Mouse (Mus musculus): ENCODE measurements around the gene Snx4. TPM values are rescaled to one million over a fixed set of nuclear protein-coding genes. Genes with fewer than 3 reads are reported as not detected.

Snx4 gene
- polyA plus RNA-seq, 1 experiment, result 55.6 TPM

DNA sequence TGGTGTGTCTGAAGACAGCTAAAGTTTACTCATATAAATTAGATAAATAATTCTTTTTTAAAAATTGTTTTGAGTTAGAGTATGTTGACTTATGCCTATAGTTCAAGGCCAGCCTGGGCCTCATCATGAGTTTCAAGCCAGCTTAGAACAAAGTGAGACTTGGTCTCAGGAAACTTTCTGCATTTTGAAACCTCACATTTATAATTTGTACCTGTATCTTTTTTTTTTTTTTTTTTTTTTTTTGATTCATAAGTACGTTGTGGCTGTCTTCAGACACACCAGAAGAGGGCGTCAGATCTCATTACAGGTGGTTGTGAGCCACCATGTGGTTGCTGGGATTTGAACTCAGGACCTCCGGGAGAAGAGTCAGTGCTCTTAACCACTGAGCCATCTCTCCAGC is 8.6 kb downstream of the Snx4 start:
- no peak for TF ChIP-seq GATA1 (IDR thresholded peaks at IDR 0.05; ENCODE audit: low read length)

DNA sequence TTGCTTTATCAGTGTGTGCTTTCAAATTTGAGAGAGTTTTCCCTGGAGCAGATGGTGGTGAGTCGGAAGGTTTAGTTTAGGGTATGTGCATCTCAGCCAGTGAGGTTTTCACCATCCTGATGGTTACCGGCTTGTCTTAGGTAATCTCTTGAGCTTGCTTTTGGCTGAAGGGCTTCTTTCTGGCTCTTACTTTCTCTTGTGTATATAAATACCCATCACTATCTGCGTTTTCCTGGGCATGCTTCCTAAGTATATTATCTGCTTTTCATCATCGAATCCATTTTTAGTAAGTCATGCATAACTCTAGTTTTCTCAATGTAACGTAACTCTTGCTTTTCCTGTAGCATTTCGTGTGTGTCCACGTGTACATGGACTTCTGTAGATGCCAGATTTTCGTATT is 9.6 kb downstream of the Snx4 start:
- no peak for TF ChIP-seq GATA1 (IDR thresholded peaks at IDR 0.05; ENCODE audit: low read length)

DNA sequence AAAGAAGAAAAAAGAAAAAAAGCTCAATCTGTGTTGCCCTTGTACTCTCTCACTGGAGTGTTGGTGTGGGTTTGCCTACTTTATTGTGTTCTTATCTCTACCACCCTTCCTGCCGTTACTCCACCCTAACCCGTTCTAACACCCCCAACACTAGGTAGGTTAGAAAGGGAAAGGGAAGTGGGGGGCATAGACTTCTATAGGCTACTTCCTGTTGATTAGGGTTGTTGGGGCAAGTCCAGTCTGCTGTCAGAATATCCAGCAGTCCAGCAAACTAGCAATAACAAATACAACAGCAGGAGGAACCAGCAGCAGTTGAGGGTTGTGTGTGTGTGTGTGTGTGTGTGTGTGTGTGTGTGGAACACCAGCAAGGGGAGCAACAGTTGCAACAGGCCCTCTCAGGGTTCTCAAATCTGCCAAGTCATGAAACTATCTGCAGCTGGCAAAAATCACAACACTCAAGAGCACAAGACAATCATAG is 10.4 kb downstream of the Snx4 start:
- no peak for TF ChIP-seq GATA1 (IDR thresholded peaks at IDR 0.05; ENCODE audit: low read length)

DNA sequence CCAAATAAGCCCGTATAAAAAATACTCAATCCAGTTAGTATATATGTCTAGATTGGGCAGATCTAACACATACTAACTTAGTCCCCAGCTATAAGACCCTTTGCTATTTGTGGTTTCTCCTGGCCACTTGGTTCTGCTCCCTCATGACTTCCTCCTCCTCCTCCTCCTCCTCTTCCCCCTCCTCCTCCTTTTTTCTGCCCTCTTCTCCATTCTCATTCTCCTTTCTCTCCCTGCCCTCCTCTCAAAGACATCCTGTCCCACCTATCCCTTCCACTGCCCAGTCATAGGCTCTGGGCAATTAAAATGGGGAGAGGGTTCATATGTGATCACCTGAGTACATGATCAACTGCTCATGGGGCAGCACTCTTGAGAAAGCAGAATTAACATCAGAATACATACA is 10.9 kb downstream of the Snx4 start:
- no peak for TF ChIP-seq GATA1 (IDR thresholded peaks at IDR 0.05; ENCODE audit: low read length)

DNA sequence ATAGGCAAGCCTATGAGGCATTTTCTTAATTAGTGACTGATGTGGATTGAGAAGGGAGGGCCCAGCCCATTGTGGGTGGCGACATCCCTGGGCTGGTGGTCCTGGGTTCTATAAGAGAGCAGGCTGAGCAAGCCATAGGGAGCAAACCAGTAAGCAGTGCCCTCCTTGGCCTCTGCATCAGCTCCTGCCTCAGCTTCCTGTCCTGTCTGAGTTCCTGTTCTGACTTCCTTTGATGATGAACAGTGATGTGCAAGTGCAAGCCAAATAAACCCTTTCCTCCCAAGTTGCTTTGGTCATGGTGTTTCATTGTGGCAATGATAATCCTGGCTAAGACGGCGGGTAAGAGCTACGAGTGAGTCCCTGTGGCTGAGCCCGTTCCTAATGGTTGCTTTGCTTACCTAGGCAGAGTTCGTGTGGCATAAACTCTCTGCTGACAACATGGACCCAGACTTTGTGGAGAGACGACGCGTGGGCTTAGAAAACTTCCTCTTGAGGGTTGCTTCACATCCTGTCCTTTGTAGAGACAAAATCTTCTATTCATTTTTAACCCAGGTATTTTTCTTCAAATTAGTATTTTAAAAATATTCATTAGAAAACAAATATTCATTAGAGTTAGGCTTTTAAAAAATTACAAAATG is 16.5 kb downstream of the Snx4 start:
- TF ChIP-seq GATA1 (IDR thresholded peaks at IDR 0.05; ENCODE audit: low read length), result no peak

DNA sequence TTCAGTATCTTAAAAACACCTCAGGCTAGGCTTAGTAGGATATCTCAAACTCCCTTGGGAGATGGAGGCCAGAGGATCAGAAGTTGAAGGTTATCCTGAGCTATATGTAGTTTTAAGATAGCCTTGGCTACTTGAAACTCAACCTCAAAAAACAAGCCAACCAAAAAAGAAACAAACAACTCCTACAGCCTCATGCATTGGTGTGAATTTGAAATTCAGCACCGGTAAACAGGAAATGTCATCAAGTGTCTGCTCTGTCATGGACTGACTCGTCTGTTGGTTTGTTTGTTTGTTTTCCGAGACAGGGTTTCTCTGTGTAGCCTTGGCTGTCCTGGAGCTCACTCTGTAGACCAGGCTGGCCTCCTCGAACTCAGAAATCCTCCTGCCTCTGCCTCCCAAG is 20.6 kb downstream of the Snx4 start:
- TF ChIP-seq GATA1 (IDR thresholded peaks at IDR 0.05; ENCODE audit: low read length), result no peak

DNA sequence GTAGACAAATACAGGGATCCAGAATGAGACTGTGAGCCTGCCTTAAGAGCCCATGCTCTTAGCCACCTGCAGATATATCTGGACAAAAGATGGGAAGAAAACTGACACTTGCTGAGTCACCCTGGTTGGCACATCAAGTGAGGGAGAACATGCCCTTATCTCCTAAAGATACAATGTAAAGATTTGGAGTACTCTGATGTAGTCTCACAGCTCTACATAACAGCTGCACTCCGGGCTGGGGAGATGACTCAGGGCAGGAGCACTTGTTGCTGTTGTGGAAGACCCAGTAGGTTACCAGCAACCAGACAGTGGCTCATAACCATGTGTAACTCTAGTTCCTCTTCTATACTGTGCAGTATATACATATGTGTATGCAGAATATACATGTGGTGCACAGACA is 31.8 kb downstream of the Snx4 start:
- TF ChIP-seq GATA1 (IDR thresholded peaks at IDR 0.05; ENCODE audit: low read length), result no peak

DNA sequence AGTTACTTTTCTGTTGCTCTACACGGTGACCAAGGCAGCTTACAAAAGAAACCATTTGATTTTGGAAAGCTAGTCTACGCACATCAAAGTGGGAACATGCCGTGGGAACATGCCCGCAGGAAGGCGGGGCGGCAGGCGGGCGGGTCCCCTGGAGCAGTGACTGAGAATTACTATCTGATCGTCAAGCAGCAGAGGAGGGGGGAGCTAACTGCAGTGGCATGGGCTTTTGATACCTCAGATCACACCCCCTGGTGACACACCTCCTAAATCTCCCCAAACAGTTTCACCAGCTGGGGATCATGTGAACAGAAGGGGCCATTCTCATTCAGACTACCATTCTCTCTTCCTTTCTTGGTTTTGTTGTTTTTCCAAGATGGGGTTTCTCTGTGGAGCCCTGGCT is 37.3 kb downstream of the Snx4 start:
- no peak for TF ChIP-seq GATA1 (IDR thresholded peaks at IDR 0.05; ENCODE audit: low read length)

DNA sequence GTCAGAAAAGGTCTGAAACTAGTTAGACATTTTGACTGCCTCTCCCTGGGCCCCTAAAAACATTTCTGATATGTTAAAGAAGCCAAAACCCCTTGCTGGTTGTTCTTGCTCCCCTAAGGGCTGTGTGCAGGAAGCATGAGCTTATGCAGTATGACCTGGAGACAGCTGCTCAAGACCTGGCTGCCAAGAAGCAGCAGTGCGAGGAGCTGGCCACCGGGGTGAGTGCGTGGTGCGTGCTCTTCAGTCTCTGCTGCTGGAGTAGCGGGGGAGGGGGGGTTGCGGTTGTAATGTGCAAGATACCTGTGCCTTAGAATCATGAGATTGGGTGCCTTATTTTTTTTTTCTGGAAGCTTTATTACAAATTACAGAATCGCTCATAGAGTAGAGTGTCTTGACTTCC is 38.7 kb downstream of the Snx4 start:
- no peak for TF ChIP-seq GATA1 (IDR thresholded peaks at IDR 0.05; ENCODE audit: low read length)

DNA sequence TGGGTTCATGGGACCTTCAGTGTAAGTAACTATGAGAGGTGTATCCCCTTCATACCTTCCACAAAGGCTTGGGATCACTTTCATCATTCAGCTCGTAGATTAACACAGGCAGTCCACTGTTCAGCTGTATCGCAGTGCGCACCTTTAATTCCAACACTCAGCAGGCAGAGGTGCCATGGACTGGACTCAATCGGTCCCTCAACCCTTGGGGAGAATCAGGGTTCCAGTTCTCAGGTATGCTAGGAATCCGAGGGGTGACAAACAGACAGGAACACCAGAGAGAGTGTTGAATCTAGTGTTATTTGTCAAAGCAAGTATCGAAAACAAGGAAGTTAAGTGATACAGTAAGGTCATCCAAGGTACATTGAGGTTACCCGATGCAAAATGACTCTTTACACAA is 41.0 kb downstream of the Snx4 start:
- TF ChIP-seq GATA1 (IDR thresholded peaks at IDR 0.05; ENCODE audit: low read length), result no peak

DNA sequence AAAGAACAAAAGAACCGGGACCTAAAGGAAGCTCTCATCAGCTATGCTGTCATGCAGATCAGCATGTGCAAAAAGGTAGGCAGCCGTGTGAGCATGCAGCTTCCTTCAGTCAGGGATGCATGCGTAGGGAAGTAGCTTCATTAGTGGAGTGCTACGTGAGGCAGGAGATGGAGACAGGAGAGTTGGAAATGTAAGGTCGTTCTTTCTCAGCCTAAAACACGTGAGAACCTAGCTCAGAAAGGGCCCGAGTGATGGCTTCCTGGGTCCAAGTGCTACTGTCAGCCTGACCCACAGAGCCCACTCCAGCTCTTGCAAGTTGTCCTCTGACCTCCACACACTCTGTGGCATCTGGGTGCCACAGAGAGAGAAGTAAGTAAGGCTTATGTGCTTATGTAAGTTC is 43.4 kb downstream of the Snx4 start:
- no peak for TF ChIP-seq GATA1 (IDR thresholded peaks at IDR 0.05; ENCODE audit: low read length)

DNA sequence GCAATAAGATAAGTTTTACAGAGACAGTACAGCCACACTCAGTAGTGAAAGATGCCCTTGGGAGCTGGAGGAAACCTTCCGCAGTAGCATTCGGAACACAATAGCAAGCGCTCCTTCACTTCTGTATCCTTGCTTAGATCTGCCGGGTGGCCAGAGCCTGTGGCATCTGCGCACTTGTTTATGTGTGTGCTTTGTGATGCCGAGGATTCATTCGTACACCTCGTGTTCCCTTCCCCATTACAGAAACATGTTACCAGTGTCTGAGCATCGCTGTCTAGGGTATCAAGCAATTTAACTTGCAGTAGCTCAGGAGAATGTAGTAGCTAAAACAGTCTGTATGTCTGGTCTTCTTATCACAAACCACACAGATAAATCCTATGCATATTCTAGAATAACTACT is 44.1 kb downstream of the Snx4 start:
- no peak for TF ChIP-seq GATA1 (IDR thresholded peaks at IDR 0.05; ENCODE audit: low read length)

DNA sequence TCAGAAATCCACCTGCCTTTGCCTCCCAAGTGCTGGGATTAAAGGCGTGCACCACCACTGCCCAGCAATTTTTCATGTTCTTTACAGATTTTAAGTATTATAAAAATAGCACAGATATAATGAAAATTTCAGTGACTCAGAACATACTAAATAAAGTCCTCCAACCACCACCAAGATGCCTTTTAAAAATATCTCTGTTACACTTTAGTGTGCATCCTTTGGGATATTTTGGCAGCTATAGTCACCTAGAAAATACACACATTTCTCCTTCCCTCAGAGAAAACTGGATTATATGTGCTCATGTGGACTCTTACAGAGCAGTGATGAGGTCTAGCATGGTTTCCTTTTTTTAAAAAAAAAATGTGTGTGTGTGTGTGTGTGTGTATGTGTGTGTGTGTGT is 46.3 kb downstream of the Snx4 start:
- no peak for TF ChIP-seq GATA1 (IDR thresholded peaks at IDR 0.05; ENCODE audit: low read length)

DNA sequence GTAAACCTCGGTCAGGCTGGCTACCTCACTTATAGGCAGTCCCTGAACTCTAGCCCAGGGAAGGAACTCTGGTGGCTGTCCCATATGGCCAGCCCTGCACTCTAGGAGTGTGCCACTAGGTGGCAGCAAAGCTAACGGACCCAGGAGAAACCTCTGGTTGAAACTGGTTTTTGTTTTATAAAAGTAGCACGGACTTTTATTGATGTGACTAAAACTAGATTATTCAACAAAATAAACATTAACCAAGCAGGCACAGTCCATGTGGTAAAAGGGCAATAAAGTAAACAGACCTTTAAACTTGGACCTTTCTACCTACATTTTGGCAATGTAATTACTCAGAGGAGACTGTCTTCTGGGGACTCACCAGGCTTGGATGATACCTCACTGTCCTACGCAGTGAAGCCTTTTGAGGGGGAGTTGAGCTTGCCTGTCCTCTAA is 55.4 kb downstream of the Snx4 start:
- no peak for TF ChIP-seq GATA1 (IDR thresholded peaks at IDR 0.05; ENCODE audit: low read length)

DNA sequence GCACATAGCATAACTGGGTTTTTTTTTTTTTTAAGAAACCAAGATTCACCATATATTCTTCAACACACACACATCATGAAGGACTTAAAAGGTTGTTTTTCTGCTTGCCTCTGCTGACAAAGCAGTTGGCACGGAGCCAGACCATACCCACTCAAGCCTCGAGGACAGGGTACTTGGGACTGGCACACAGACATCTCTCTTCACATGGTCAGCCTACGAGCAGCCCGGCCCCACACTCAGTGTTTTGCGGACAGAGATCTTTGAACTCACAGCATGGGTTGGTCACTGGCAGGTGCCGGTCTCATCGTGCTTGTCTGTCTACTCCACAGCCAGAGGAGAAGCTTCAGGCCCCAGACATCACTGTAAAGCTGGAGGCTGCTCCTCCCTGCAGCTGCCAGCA is 56.5 kb downstream of the Snx4 start:
- no peak for TF ChIP-seq GATA1 (IDR thresholded peaks at IDR 0.05; ENCODE audit: low read length)

DNA sequence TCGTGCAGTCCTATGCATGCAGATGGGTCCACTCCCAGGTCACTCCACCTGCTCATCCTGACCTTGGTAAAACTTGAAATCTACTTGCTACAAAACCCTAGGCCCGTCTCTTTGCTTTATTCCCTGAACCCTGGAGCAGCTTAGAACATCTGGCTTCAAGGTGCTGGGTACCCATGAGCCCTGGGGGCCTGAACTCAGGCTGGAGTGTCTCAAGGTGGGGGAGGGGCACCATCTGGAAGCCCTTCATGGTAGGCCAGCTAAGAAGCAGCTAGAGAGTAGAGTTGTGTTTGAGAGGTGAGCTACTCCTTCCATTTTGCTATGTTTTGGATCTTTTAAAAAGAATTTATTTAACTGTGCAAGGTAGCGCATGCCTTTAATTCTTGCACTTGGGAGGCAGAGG is 57.8 kb downstream of the Snx4 start:
- TF ChIP-seq GATA1 (IDR thresholded peaks at IDR 0.05; ENCODE audit: low read length), result no peak

DNA sequence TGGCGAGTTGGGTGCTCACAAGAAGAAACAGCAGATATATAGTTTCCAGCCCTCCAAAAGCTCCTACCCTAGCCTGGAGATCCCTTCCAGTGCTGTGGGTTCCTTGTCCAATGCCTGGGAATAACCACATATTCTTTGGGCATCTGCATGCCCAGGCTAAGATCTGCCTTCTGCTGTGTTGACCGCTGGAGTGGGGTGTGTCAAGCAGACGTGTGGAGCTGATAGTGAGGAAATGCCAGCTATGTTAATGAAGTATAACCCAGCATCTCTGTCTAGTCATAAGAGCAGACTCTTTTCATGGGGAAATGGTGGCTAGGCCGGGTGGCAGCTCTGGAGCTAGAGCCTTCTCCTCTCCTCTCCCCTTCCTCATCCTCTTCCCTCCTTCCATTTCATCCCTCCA is 64.4 kb downstream of the Snx4 start:
- TF ChIP-seq GATA1 (IDR thresholded peaks at IDR 0.05; ENCODE audit: low read length), result no peak

DNA sequence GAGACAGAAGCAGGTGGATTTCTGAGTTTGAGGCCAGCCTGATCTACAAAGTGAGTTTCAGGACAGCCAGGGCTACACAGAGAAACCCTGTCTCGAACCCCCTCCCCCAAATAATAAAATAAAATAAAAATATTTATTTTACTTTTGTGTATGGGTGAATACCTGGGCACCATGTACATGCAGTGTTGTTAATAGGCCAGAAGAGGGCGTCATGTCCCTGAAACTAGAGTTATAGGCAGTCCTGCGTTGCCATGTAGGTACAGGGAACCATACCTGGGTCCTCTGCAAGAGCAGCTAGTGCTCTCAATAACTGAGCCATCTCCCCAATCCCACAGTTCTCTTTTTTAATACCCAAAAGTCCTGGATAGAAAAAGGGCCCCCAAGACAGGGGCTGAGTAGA is 66.4 kb downstream of the Snx4 start:
- TF ChIP-seq GATA1 (IDR thresholded peaks at IDR 0.05; ENCODE audit: low read length), result no peak
